Mouse (Mus musculus) liver, postnatal 0 days (tissue): ENCODE measurements around the gene Rph3al. TPM values are rescaled to one million over a fixed set of nuclear protein-coding genes. Genes with fewer than 3 reads are reported as not detected.

Experiments
- ATAC-seq: fragments of 200-750 bp; cut with Nextera tagmentation; 2 replicates; pipeline ENCODE4 v1.8.0; 2017; ENCODE audit warnings: mild to moderate bottlenecking, moderate library complexity
- DNase-seq: peaks from one replicate; pipeline ENCODE4 v3.0.0-alpha.2; 2016
- H3K27ac ChIP-seq: fragments of 300-500 bp; sonication (generic); 2 replicates; pipeline ENCODE4 v1.5.1; 2014; ENCODE audit warnings: antibody characterized with exemption, moderate library complexity, mild to moderate bottlenecking, low read depth
- H3K27me3 ChIP-seq: fragments of 300-500 bp; sonication (generic); 2 replicates; pipeline ENCODE4 v1.6.1; 2014; ENCODE audit warnings: low read length, control low read depth, mixed read lengths; ENCODE audit not compliant: insufficient read depth
- H3K36me3 ChIP-seq: fragments of 300-500 bp; sonication (generic); replicated peaks from 2 replicates; pipeline ENCODE4 v1.6.1; 2014; ENCODE audit warnings: mild to moderate bottlenecking, control low read depth, low read length, moderate library complexity, mixed read lengths; ENCODE audit not compliant: insufficient read depth
- H3K4me1 ChIP-seq: fragments of 300-500 bp; sonication (generic); 2 replicates; pipeline ENCODE4 v1.6.1; 2014; ENCODE audit warnings: antibody characterized with exemption, mild to moderate bottlenecking, control low read depth; ENCODE audit not compliant: insufficient read depth
- H3K4me2 ChIP-seq: fragments of 300-500 bp; sonication (generic); 2 replicates; pipeline ENCODE4 v1.6.1; 2014; ENCODE audit warnings: low read depth, mild to moderate bottlenecking, low read length, moderate library complexity, mixed read lengths
- H3K4me3 ChIP-seq: fragments of 300-500 bp; sonication (generic); 2 replicates; pipeline ENCODE4 v1.5.1; 2014; ENCODE audit warnings: low read depth, low read length
- H3K9ac ChIP-seq: fragments of 300-500 bp; sonication (generic); replicated peaks from 2 replicates; pipeline ENCODE4 v1.6.1; 2014; ENCODE audit warnings: mild to moderate bottlenecking, moderate library complexity
- H3K9me3 ChIP-seq: fragments of 300-500 bp; sonication (generic); 2 replicates; pipeline ENCODE4 v1.6.1; 2016; ENCODE audit warnings: mild to moderate bottlenecking, control low read depth, low read length, mixed read lengths
- CTCF ChIP-seq: sonication (generic); IDR thresholded peaks from 2 replicates; pipeline ENCODE4 v1.5.1; 2016; ENCODE audit warnings: antibody characterized with exemption, low read depth
- EP300 ChIP-seq: IDR thresholded peaks from 2 replicates; pipeline ENCODE4 v1.6.1; 2016; ENCODE audit warnings: antibody characterized with exemption, low read depth, mild to moderate bottlenecking
- WGBS: fragments of 180-500 bp; shearing (Covaris S2); extraction: QIAGEN DNeasy Blood & Tissue Kit; methylation state at CpG from one replicate; pipeline ENCODE4 v1.1.7; 2014; ENCODE audit not compliant: insufficient replicate concordance; 5-methylcytosine and 5-hydroxymethylcytosine counted together
- polyA plus RNA-seq: library from polyadenylated mRNA; unstranded; fragments of >200 nt; fragmentation: Nextera tagmentation; extraction: Ambion mirVana; gene quantifications from 2 replicates; pipeline ENCODE4 v1.2.1, GENCODE M21; 2015

The Rph3al gene
- polyA plus RNA-seq, 1 experiment from 2014 or later = 0.83 TPM

DNA sequence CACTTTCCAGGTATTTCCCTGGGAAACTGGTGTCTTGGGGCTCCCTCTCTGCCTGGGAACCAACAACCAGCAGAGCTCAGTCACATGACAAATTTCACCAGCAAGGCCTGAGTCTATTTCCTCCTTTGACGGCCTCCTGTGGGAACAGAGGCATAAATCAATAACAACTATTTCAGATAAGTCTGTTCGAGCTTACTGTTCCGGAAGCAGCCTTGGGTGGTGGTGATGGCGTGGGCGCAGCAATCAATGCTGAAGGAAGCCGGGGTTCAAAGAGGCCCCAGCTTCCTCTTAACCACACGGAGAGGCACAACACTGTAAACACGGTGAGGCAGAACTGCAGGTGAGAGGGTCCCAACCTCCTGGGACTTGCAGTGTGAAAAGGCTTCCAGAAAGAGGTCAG lies 38.5 kb upstream of the Rph3al start:
- TF ChIP-seq CTCF (no peak), EP300 (no peak)
- Histone ChIP-seq H3K9ac (no peak overlapping the region), H3K4me3 (no peak overlapping the region), H3K27me3 (no peaks in the 10 kb centered on the region), H3K4me2 (no peak overlapping the region), H3K36me3 (no peaks in the 10 kb centered on the region), H3K27ac (peak overlapping the region; percentile 24; the same call in 1 of the 2 replicates), H3K9me3 (peaks cover 3% of the 10 kb centered on the region; the same call in 1 of the 2 replicates), H3K4me1 (0 out of 2 replicates have a peak, but pooled peaks cover 4% of the 10 kb centered on the region)
- 5% methylated on average over 8 of the region's 8 CpGs for WGBS
- peak; percentile 36 for ATAC-seq
- DNase-seq = peak; percentile 37

GRCm38 (mm10) chr11:75973988-75974387 lies 35.8 kb upstream of the Rph3al start:
- Histone ChIP-seq H3K9ac (no peak overlapping the region), H3K27ac (no peak overlapping the region), H3K9me3 (peaks cover 3% of the 10 kb centered on the region; the same call in 1 of the 2 replicates), H3K4me3 (no peak overlapping the region), H3K36me3 (no peaks in the 10 kb centered on the region), H3K27me3 (no peaks in the 10 kb centered on the region), H3K4me2 (no peak overlapping the region), H3K4me1 (0 out of 2 replicates have a peak, but pooled peaks cover 4% of the 10 kb centered on the region)
- no peak for TF ChIP-seq EP300
- peak; percentile 58 for TF ChIP-seq CTCF
- 80% methylated on average over 1 of the region's 1 CpGs for WGBS
- no peak for ATAC-seq
- no peak for DNase-seq

- ATAC-seq (no peak), DNase-seq (no peak)
- no peak overlapping the region for H3K4me3 ChIP-seq
- no peak overlapping the region for H3K27ac ChIP-seq
- WGBS = 52% methylated on average over 7 of the region's 7 CpGs
- no peak overlapping the region for H3K4me2 ChIP-seq
- no peak for TF ChIP-seq EP300
- no peak for TF ChIP-seq CTCF
- H3K4me1 ChIP-seq = 0 out of 2 replicates have a peak, but pooled peaks cover 4% of the 10 kb centered on the region
- no peak overlapping the region for H3K9ac ChIP-seq
- no peaks in the 10 kb centered on the region for H3K36me3 ChIP-seq
- no peaks in the 10 kb centered on the region for H3K27me3 ChIP-seq
- H3K9me3 ChIP-seq = peaks cover 3% of the 10 kb centered on the region; the same call in 1 of the 2 replicates
Observed at GRCm38 (mm10) chr11:75972916-75973567, 34.8 kb upstream of the Rph3al start.

GRCm38 (mm10) chr11:75972188-75972587 lies 34.0 kb upstream of the Rph3al start:
- no peak overlapping the region for H3K9ac ChIP-seq
- 79% methylated on average over 3 of the region's 3 CpGs for WGBS
- H3K27me3 ChIP-seq = no peaks in the 10 kb centered on the region
- no peaks in the 10 kb centered on the region for H3K36me3 ChIP-seq
- DNase-seq = no peak
- no peak overlapping the region for H3K4me2 ChIP-seq
- peaks cover 3% of the 10 kb centered on the region; the same call in 1 of the 2 replicates for H3K9me3 ChIP-seq
- H3K27ac ChIP-seq = no peak overlapping the region
- 0 out of 2 replicates have a peak, but pooled peaks cover 6% of the 10 kb centered on the region for H3K4me1 ChIP-seq
- H3K4me3 ChIP-seq = no peak overlapping the region
- TF ChIP-seq EP300 (no peak), CTCF (no peak)
- no peak for ATAC-seq

- Histone ChIP-seq H3K4me2 (no peak overlapping the region), H3K4me3 (no peak overlapping the region), H3K27me3 (peaks cover 3% of the 10 kb centered on the region), H3K9ac (no peak overlapping the region), H3K9me3 (peaks cover 3% of the 10 kb centered on the region; the same call in 1 of the 2 replicates), H3K27ac (no peak overlapping the region), H3K4me1 (peaks cover 6% of the 10 kb centered on the region), H3K36me3 (no peaks in the 10 kb centered on the region)
- ATAC-seq (no peak), DNase-seq (no peak)
- 24% methylated on average over 3 of the region's 3 CpGs for WGBS
- peak; percentile 33 for TF ChIP-seq CTCF
- TF ChIP-seq EP300 = no peak
Observed at GRCm38 (mm10) chr11:75970629-75971028, 32.4 kb upstream of the Rph3al start.

- Histone ChIP-seq H3K9ac (no peak overlapping the region), H3K4me2 (no peak overlapping the region), H3K4me1 (peaks cover 6% of the 10 kb centered on the region), H3K4me3 (no peak overlapping the region), H3K9me3 (no peaks in the 10 kb centered on the region), H3K27me3 (peaks cover 7% of the 10 kb centered on the region), H3K36me3 (no peaks in the 10 kb centered on the region), H3K27ac (no peak overlapping the region)
- ATAC-seq (no peak), DNase-seq (no peak)
- WGBS = 79% methylated on average over 6 of the region's 6 CpGs
- TF ChIP-seq EP300 (no peak), CTCF (no peak)
Observed at GRCm38 (mm10) chr11:75968761-75969160, 30.5 kb upstream of the Rph3al start.
